Mouse (Mus musculus): Measurements from ENCODE around the gene Ubtd1. TPM values are rescaled to one million over a fixed set of nuclear protein-coding genes. Genes with fewer than 3 reads are reported as not detected.

Ubtd1 gene
- polyA plus RNA-seq, 1 experiment from 2014 or later = 13.4 TPM

DNA sequence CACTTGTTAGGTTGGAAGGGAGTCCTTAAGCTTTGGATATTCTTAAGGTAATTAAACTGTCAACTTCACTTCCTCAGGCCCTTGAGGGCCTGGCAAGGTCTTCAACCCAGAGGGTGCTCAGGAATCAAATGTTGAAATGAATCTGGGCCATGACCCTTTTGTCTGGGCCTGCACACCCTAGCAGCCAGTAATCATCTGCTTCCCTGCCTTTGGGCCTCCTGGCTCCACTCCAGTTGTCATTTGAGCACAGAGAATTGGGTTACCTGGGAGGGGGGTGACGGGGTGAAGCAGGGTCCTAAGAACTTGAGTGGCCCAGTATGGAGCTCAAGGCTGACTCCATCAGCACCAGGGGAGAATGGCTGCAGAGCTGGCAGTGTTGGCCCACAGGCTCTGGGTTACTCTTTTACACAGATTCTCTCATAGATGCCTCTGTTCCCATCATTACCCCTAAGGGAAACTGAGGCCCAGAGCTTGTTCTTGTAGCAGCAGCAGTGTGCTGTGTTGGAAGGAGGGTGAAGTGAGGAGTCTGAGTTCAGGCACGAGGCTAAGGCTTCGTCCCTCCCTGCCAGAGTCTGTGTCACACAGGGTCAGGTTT, 32.8 kb downstream of the Ubtd1 start:
- no peaks in the 10 kb centered on the region for H3K9me3 ChIP-seq (replicated peaks; ENCODE audit: control insufficient read depth, low read length)
- WGBS = 82% methylated on average over 3 of the region's 3 CpGs
- H3K27ac ChIP-seq (ENCODE audit: low read length) = no peak overlapping the region
- H3K4me2 ChIP-seq (ENCODE audit: low read depth, low read length) = no peak overlapping the region
- no peak overlapping the region for H3K9ac ChIP-seq (ENCODE audit: low read length)
- peaks cover 25% of the 10 kb centered on the region for H3K4me1 ChIP-seq (ENCODE audit: control insufficient read depth, insufficient read depth, low read length)
- H3K4me3 ChIP-seq (replicated peaks; ENCODE audit: low read length) = no peak overlapping the region
- no peaks in the 10 kb centered on the region for H3K27me3 ChIP-seq (ENCODE audit: control insufficient read depth, insufficient read depth, low read length)
- ATAC-seq (ENCODE audit: insufficient read depth, low FRiP score) = no peak
- H3K36me3 ChIP-seq (ENCODE audit: control insufficient read depth, insufficient read depth, low read length) = no peaks in the 10 kb centered on the region

DNA sequence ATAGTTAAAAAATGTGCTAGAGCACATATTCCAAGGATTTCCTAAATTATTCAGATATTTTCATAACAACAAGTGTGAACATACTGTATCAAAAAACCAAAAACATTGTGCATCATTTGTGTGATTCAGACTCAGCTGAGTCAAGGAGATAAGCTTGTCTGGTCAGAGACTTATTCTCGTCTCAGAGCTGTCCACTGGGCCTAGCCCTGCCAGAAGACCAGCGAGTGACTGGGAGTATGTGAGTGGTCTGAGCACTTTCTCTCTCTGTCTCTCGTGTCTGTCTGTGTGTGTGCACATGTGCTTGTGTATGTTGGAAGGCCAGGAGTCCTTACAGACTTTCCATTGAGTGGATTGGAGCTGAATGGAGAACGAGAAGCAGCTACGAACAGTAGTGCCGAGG, 33.4 kb downstream of the Ubtd1 start:
- Histone ChIP-seq H3K27ac (ENCODE audit: low read length) (no peak overlapping the region), H3K9me3 (replicated peaks; ENCODE audit: control insufficient read depth, low read length) (no peaks in the 10 kb centered on the region), H3K9ac (ENCODE audit: low read length) (no peak overlapping the region), H3K27me3 (ENCODE audit: control insufficient read depth, insufficient read depth, low read length) (no peaks in the 10 kb centered on the region), H3K4me1 (ENCODE audit: control insufficient read depth, insufficient read depth, low read length) (peaks cover 25% of the 10 kb centered on the region), H3K4me2 (ENCODE audit: low read depth, low read length) (no peak overlapping the region), H3K36me3 (ENCODE audit: control insufficient read depth, insufficient read depth, low read length) (no peaks in the 10 kb centered on the region), H3K4me3 (replicated peaks; ENCODE audit: low read length) (no peak overlapping the region)
- no peak for ATAC-seq (ENCODE audit: insufficient read depth, low FRiP score)
- WGBS = 84% methylated on average over 6 of the region's 6 CpGs

DNA sequence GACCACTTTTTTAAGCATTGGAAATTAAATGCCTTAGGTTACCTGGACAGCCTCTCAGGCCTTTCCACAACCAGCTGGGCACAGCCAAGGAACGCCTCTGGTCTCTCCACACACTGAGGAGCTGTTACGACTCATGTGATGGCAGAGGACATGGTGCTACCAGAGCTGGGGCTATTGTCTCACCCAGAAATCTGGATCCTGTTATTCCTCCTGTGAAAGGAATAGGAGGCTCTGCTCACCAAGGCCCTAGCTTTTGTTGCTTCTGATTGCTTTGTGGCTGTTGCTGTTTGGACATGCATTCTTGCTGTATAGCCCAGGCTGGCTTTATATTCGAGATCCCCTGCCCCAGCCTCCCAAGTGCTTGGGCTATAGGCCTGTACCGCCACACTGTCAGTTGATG, 34.7 kb downstream of the Ubtd1 start:
- H3K27ac ChIP-seq (ENCODE audit: low read length) = peak overlapping the region; percentile 83
- H3K4me3 ChIP-seq (replicated peaks; ENCODE audit: low read length) = no peak overlapping the region
- H3K36me3 ChIP-seq (ENCODE audit: control insufficient read depth, insufficient read depth, low read length) = no peaks in the 10 kb centered on the region
- H3K4me1 ChIP-seq (ENCODE audit: control insufficient read depth, insufficient read depth, low read length) = peaks cover 25% of the 10 kb centered on the region
- ATAC-seq (ENCODE audit: insufficient read depth, low FRiP score) = no peak
- WGBS = 75% methylated on average over 4 of the region's 4 CpGs
- no peaks in the 10 kb centered on the region for H3K27me3 ChIP-seq (ENCODE audit: control insufficient read depth, insufficient read depth, low read length)
- no peak overlapping the region for H3K9ac ChIP-seq (ENCODE audit: low read length)
- H3K4me2 ChIP-seq (ENCODE audit: low read depth, low read length) = no peak overlapping the region
- no peaks in the 10 kb centered on the region for H3K9me3 ChIP-seq (replicated peaks; ENCODE audit: control insufficient read depth, low read length)

DNA sequence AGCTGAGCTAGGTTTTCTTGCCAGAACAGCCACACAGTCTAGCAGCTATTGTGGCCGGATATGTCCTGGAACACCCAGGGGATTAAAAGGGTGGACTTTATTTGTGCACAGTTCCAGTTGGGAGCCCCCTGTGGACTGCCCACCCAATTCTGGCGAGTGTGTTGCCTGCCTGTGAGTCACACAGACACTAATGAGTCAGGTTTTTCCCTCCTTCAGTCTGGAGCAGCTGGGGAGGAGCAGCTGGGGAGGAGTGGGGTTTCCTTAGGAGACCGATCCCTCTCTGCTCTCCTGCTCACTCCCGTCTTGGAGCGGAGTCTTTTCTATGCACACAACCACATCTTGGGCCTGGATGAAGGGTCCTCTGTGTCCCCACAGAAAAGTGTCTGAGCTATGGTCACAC, 35.3 kb downstream of the Ubtd1 start:
- WGBS = 51% methylated on average over 5 of the region's 5 CpGs
- peak overlapping the region; percentile 0; the same call in 1 of the 2 replicates for H3K9ac ChIP-seq (ENCODE audit: low read length)
- H3K4me2 ChIP-seq (ENCODE audit: low read depth, low read length) = no peak overlapping the region
- H3K4me3 ChIP-seq (replicated peaks; ENCODE audit: low read length) = no peak overlapping the region
- H3K9me3 ChIP-seq (replicated peaks; ENCODE audit: control insufficient read depth, low read length) = no peaks in the 10 kb centered on the region
- ATAC-seq (ENCODE audit: insufficient read depth, low FRiP score) = no peak; the same call in 1 of the 2 replicates
- H3K36me3 ChIP-seq (ENCODE audit: control insufficient read depth, insufficient read depth, low read length) = no peaks in the 10 kb centered on the region
- H3K4me1 ChIP-seq (ENCODE audit: control insufficient read depth, insufficient read depth, low read length) = peaks cover 25% of the 10 kb centered on the region
- H3K27me3 ChIP-seq (ENCODE audit: control insufficient read depth, insufficient read depth, low read length) = no peaks in the 10 kb centered on the region
- peak overlapping the region; percentile 83 for H3K27ac ChIP-seq (ENCODE audit: low read length)

DNA sequence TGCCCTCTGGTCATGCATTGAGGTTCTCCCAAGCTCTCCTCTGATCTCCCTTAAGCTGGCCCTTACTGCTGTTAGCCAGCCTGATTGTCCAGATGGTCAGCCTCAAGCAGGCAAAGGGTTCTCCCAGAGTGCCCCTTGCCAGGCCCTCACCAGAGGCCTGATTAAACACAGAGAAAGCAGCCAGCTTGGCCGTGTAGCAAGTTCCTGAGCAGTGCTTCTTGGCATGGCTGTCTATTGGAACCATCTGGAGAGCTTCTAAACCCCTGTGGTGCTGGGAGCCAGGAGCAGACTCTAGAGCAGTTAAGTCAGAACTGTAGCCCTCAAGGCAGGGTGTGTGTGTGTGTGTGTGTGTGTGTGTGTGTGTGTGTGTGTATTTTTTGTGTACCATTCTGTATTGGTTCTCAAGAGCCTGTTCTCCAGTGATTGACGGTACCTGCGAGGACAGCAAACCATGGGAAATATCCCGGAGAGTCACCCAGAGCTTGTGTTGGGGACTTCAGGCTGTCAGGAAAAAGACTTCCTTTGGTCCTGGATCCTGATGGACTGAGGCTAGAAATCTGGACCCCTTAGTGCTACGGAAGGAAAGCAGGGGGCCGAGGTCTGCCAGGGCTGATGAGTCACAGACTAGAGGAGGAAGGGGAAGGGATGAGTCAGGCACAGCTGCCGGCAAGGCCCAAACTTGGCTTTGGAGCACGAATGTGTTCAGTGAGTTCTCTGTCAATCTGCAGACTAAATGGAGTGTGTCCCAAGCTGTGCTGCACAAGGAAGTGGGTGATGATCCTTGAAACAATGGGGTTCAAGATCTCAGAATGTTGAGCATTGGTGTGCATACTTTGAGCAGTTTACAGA, 36.1 kb downstream of the Ubtd1 start:
- Histone ChIP-seq H3K9ac (ENCODE audit: low read length) (peak overlapping the region; percentile 0; the same call in 1 of the 2 replicates), H3K4me3 (replicated peaks; ENCODE audit: low read length) (no peak overlapping the region), H3K36me3 (ENCODE audit: control insufficient read depth, insufficient read depth, low read length) (no peaks in the 10 kb centered on the region), H3K27ac (ENCODE audit: low read length) (peak overlapping the region; percentile 83), H3K27me3 (ENCODE audit: control insufficient read depth, insufficient read depth, low read length) (no peaks in the 10 kb centered on the region), H3K9me3 (replicated peaks; ENCODE audit: control insufficient read depth, low read length) (no peaks in the 10 kb centered on the region), H3K4me1 (ENCODE audit: control insufficient read depth, insufficient read depth, low read length) (peaks cover 25% of the 10 kb centered on the region), H3K4me2 (ENCODE audit: low read depth, low read length) (no peak overlapping the region)
- ATAC-seq (ENCODE audit: insufficient read depth, low FRiP score) = peak; percentile 63
- WGBS = 47% methylated on average over 8 of the region's 8 CpGs

DNA sequence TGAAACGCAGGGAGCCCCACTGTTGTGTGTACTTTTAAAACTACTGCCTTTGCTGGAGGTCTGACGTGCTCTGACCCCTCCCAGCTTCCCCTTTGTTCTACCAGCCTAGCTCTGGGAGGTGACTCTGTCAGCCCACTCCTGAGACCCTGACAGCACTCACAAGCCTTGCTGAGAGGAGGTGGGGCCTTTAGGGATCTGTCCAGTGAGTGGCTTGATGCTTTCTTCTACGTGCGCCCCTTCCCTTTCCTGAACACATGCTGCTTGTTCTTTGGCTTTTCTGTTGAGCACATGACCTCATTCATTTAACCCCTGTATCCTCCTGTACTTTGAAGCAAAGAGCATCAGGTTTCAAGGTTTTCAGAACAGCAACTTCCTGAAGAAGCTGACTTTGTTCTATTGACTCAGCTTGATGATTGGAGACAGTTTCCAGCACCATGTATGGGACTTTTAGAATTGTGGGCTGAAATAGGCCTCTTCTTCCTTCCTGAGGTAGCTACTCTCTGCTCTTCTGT, 37.5 kb downstream of the Ubtd1 start:
- Histone ChIP-seq H3K4me3 (replicated peaks; ENCODE audit: low read length) (no peak overlapping the region), H3K4me1 (ENCODE audit: control insufficient read depth, insufficient read depth, low read length) (peaks cover 25% of the 10 kb centered on the region)
- WGBS = 35% methylated on average over 4 of the region's 4 CpGs

DNA sequence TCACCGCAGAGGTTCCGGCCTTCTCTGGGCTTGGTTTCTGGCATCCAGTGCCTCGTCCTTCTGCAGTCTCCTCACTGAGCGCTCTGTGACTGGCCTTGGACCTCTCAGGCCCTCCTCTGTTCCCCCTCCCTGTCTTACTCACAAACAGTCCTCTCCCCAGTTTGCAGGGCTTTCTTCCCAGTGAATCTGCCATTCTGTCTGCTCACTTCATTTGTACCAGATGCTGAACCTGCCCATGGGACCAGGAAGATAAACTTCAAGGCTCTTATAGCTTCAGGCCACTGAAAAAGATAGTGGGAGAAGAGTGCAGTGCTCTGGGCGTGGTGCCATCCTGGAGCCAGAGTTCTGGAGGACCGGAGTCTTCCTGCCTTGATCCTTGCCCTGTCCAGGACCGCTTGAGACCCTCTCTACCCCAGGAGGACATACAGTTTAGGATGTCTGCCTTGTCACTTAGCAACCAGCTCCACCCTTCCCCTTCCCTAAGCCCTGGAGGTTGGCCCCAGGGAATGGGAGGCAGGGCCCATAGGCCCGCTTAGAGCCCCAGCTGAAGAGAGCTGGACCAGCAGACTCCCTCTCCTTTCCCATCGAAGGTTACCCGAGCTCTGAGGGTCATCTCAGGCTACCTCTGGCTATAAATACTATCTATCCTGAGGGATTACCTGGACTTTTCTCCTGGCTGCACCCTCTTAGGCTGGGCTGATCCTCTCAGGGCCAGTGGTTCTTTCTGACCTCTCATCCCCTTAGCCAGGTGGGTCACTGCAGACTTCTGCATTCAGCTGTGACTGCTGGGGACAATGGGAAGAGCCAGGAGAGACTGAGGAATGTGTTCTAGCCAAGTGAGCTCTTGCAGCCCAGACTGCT, 40.3 kb downstream of the Ubtd1 start:
- no peak for ATAC-seq (ENCODE audit: insufficient read depth, low FRiP score)
- no peak overlapping the region for H3K4me2 ChIP-seq (ENCODE audit: low read depth, low read length)
- WGBS = 70% methylated on average over 10 of the region's 10 CpGs
- no peaks in the 10 kb centered on the region for H3K9me3 ChIP-seq (replicated peaks; ENCODE audit: control insufficient read depth, low read length)
- H3K4me3 ChIP-seq (replicated peaks; ENCODE audit: low read length) = no peak overlapping the region
- no peaks in the 10 kb centered on the region for H3K27me3 ChIP-seq (ENCODE audit: control insufficient read depth, insufficient read depth, low read length)
- peak overlapping the region; percentile 19; the same call in 1 of the 2 replicates for H3K27ac ChIP-seq (ENCODE audit: low read length)
- H3K9ac ChIP-seq (ENCODE audit: low read length) = no peak overlapping the region
- no peaks in the 10 kb centered on the region for H3K36me3 ChIP-seq (ENCODE audit: control insufficient read depth, insufficient read depth, low read length)
- H3K4me1 ChIP-seq (ENCODE audit: control insufficient read depth, insufficient read depth, low read length) = peaks cover 21% of the 10 kb centered on the region

More for the DNA sequence above, 37.5 kb downstream of the Ubtd1 start:
- Histone ChIP-seq H3K9me3 (replicated peaks; ENCODE audit: control insufficient read depth, low read length) (no peaks in the 10 kb centered on the region), H3K4me2 (ENCODE audit: low read depth, low read length) (no peak overlapping the region), H3K36me3 (ENCODE audit: control insufficient read depth, insufficient read depth, low read length) (no peaks in the 10 kb centered on the region), H3K27me3 (ENCODE audit: control insufficient read depth, insufficient read depth, low read length) (no peaks in the 10 kb centered on the region), H3K9ac (ENCODE audit: low read length) (no peak overlapping the region), H3K27ac (ENCODE audit: low read length) (peak overlapping the region; percentile 83)
- no peak for ATAC-seq (ENCODE audit: insufficient read depth, low FRiP score)

DNA sequence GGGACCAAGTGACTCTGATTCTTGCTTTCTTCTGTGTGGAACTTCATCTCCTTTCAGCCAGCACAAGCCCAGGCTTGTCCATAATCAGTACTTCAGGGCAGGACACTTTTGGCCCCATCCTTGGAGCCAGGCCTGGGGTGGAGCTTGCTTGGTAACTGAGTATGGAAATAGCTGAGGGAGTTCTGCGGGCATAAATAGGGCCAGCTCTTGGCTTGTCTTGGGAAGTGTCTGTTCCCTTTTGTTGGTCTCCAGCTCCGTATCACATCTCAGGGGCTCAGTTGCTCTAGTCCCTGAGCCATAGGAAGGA, 40.9 kb downstream of the Ubtd1 start:
- no peak overlapping the region for H3K27ac ChIP-seq (ENCODE audit: low read length)
- H3K27me3 ChIP-seq (ENCODE audit: control insufficient read depth, insufficient read depth, low read length) = no peaks in the 10 kb centered on the region
- H3K4me1 ChIP-seq (ENCODE audit: control insufficient read depth, insufficient read depth, low read length) = peaks cover 15% of the 10 kb centered on the region
- ATAC-seq (ENCODE audit: insufficient read depth, low FRiP score) = no peak
- H3K4me2 ChIP-seq (ENCODE audit: low read depth, low read length) = no peak overlapping the region
- no peaks in the 10 kb centered on the region for H3K36me3 ChIP-seq (ENCODE audit: control insufficient read depth, insufficient read depth, low read length)
- no peak overlapping the region for H3K9ac ChIP-seq (ENCODE audit: low read length)
- 84% methylated on average over 2 of the region's 2 CpGs for WGBS
- H3K9me3 ChIP-seq (replicated peaks; ENCODE audit: control insufficient read depth, low read length) = no peaks in the 10 kb centered on the region
- H3K4me3 ChIP-seq (replicated peaks; ENCODE audit: low read length) = no peak overlapping the region
